ENCODE assay signal across 8 mouse cellular contexts in the genomic region with DNA sequence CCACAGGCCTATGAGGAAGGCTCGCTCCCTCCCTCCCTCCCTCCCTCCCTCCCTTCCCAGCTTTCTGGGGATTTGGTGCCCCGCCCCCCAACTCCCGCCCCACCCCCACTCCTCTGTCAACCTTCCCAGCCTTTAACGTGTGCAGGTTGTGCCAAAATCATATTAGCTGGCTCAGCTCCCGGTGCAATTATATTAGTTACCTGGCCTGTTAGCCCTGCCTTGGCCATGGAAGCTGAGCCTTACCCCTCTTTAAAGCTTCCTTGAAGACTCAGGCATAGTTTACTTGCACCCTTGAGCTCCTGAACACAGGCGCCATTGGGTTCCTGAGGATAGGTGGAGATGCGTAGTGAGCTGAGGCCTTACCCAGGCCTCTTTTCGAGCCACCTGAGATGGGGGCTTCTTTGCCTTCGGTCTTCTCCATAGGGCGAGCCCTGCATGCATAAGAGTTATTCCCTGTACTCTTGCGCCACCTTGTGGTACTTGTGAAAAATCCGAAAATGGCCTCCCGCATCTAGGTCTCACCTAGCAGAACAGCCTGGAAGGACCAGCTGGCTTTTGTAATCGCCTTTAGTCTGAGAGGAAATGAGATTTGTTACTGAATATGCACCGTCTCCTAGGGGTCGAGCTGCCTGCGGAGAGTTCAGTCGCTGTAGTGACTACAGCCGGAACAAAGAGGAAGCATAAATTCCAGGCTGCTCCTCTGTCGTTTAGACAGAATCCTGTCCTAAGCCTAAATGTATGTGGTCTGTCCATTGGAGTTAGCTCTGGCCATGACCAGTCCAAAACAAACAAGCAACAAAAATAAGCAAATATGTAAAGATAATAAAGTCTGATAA. TPM values are rescaled to one million over a fixed set of nuclear protein-coding genes. Genes with fewer than 3 reads are reported as not detected.
A peak's percentile ranks its signal among the peaks of the same experiment; 100 is the strongest.
DNase-seq lines count a peak whose midpoint lies in the region; ATAC-seq and TF ChIP-seq lines count a peak whose summit lies in the region.

No protein-coding gene starts in this region.

- peak; percentile 89 for ATAC-seq in hindbrain, postnatal 0 days

- DNase-seq in WW6 (ENCODE audit: low read depth, low spot score): peak; percentile 70
- DNase-seq in cerebellum, postnatal 4 days (ENCODE audit: low spot score in 2 of 2): peak; percentile 28 to 78
- DNase-seq in gastrocnemius, adult 8-10 months (ENCODE audit: low spot score in 2 of 2): peak; percentile 57
- DNase-seq in hindbrain, postnatal 0 days (ENCODE audit: low spot score): peak; percentile 93
- peak; percentile 74 to 79 for DNase-seq in left cerebral cortex, adult 18-20 months (ENCODE audit: low spot score in 2 of 2)
- DNase-seq in lung, postnatal 4 days: peak; percentile 53 to 81
- peak; percentile 95 for DNase-seq in retina, postnatal 7 days (ENCODE audit: low read depth, low spot score)
- DNase-seq in urinary bladder, postnatal 14 days (ENCODE audit: low spot score): peak; percentile 75

- H3K27ac ChIP-seq in hindbrain, postnatal 0 days: no peak overlapping the region; the same call in 1 of the 2 replicates

- WGBS in hindbrain, postnatal 0 days: 6% methylated on average over 19 of the region's 20 CpGs

- no peaks in the 10 kb centered on the region for H3K27me3 ChIP-seq in hindbrain, postnatal 0 days (ENCODE audit: insufficient read depth, low read length)

- H3K4me3 ChIP-seq in hindbrain, postnatal 0 days (ENCODE audit: low read length): no peak overlapping the region

- no peaks in the 10 kb centered on the region for H3K36me3 ChIP-seq in hindbrain, postnatal 0 days (ENCODE audit: insufficient read depth, low read length)

- no peaks in the 10 kb centered on the region for H3K9me3 ChIP-seq in hindbrain, postnatal 0 days (ENCODE audit: low read length)

- TF ChIP-seq CTCF in hindbrain, postnatal 0 days (IDR thresholded peaks at IDR 0.05; ENCODE audit: low read depth): peak; percentile 94

- no peaks in the 10 kb centered on the region for H3K4me1 ChIP-seq in hindbrain, postnatal 0 days (ENCODE audit: insufficient read depth, low read length)

- H3K4me2 ChIP-seq in hindbrain, postnatal 0 days (ENCODE audit: low read depth, low read length): peak overlapping the region; percentile 29; the same call in 1 of the 2 replicates

- no peak overlapping the region for H3K9ac ChIP-seq in hindbrain, postnatal 0 days (replicated peaks; ENCODE audit: low read length)

RNA-seq across cellular contexts. Expression of a gene that starts 51.8 kb away (rescaled TPM):
- 1 to 10 TPM; 3.4 to 8.4 (median 7.1) TPM for total RNA-seq in gastrocnemius, adult 8-10 months (2022)
- total RNA-seq in hindbrain, postnatal 0 days (2014; rRNA removed): 7.3 and 11.6 TPM in 2 replicates
- 4.5 and 4.7 TPM in 2 replicates for polyA plus RNA-seq in hindbrain, postnatal 0 days (2015; fragmentation: Nextera tagmentation; extraction: Ambion mirVana)
- total RNA-seq in left cerebral cortex, adult 18-20 months (2021): 1 to 10 TPM; 1.4 to 2.2 TPM
